Comparison of ENCODE assay signal across 8 mouse cellular contexts in genomic region chr8:87959320-87959920, GRCm38 (mm10). TPM values are rescaled to one million over a fixed set of nuclear protein-coding genes. Genes with fewer than 3 reads are reported as not detected.
DNase-seq lines count a peak whose midpoint lies in the region; ATAC-seq and TF ChIP-seq lines count a peak whose summit lies in the region.

Gene Zfp423, minus strand, starts transcription at chr8:87959595.

- H3K27me3 ChIP-seq in intestine, embryonic 15.5 days (replicated peaks): peaks cover 39% of the 10 kb centered on the region
- H3K27me3 ChIP-seq in liver, embryonic 14.5 days (ENCODE audit: control insufficient read depth, insufficient read depth, low read length): peaks cover 83% of the 10 kb centered on the region
- peaks cover 27% of the 10 kb centered on the region for H3K27me3 ChIP-seq in stomach, embryonic 16.5 days (ENCODE audit: control insufficient read depth, insufficient read depth, low read length)

- TF ChIP-seq EP300 in liver, embryonic 14.5 days (IDR thresholded peaks at IDR 0.05; ENCODE audit: low read depth): no peak

- H3K4me2 ChIP-seq in intestine, embryonic 15.5 days (replicated peaks): peak within 1 kb of the TSS; percentile 98
- H3K4me2 ChIP-seq in liver, embryonic 14.5 days (ENCODE audit: low read depth): peak within 1 kb of the TSS; percentile 59
- H3K4me2 ChIP-seq in stomach, embryonic 16.5 days (ENCODE audit: low read depth, low read length): peak within 1 kb of the TSS; percentile 97

- ATAC-seq in intestine, embryonic 15.5 days: peak; percentile 32; the same call in 1 of the 2 replicates
- ATAC-seq in liver, embryonic 14.5 days (ENCODE audit: insufficient read depth): no peak
- peak; percentile 4; the same call in 1 of the 2 replicates for ATAC-seq in stomach, embryonic 16.5 days (ENCODE audit: insufficient read depth, low FRiP score)

- DNase-seq in left cerebral cortex, adult 18-20 months (ENCODE audit: low spot score in 2 of 2): no peak
- DNase-seq in left cerebral cortex, adult 9 months (ENCODE audit: low spot score in 2 of 2): no peak
- peak; percentile 38 for DNase-seq in adrenal gland, postnatal 25 days
- peak; percentile 83 for DNase-seq in forelimb bud, embryonic 11.5 days (ENCODE audit: low read depth, low spot score)
- no peak for DNase-seq in liver, embryonic 14.5 days (ENCODE audit: low read depth in 3 of 3, low spot score in 3 of 3)
- no peak for DNase-seq in B cell, adult 2 months

- H3K9ac ChIP-seq in intestine, embryonic 15.5 days: peak within 1 kb of the TSS; percentile 88
- H3K9ac ChIP-seq in liver, embryonic 14.5 days (replicated peaks): no peak within 1 kb of the TSS; the same call in 1 of the 2 replicates
- H3K9ac ChIP-seq in stomach, embryonic 16.5 days (ENCODE audit: low read length): peak within 1 kb of the TSS; percentile 95

- peaks cover 29% of the 10 kb centered on the region for H3K4me1 ChIP-seq in intestine, embryonic 15.5 days (replicated peaks)
- no peaks in the 10 kb centered on the region for H3K4me1 ChIP-seq in liver, embryonic 14.5 days (replicated peaks; ENCODE audit: control insufficient read depth in 2 of 2, insufficient read depth in 2 of 2, low read length in 1 of 2)
- H3K4me1 ChIP-seq in stomach, embryonic 16.5 days (ENCODE audit: control insufficient read depth, insufficient read depth, low read length): peaks cover 31% of the 10 kb centered on the region

- TF ChIP-seq CTCF in liver, embryonic 14.5 days (IDR thresholded peaks at IDR 0.05; ENCODE audit: low read depth): no peak

- H3K9me3 ChIP-seq in intestine, embryonic 15.5 days: no peaks in the 10 kb centered on the region
- H3K9me3 ChIP-seq in liver, embryonic 14.5 days (ENCODE audit: control insufficient read depth, low read length): no peaks in the 10 kb centered on the region
- H3K9me3 ChIP-seq in stomach, embryonic 16.5 days (replicated peaks; ENCODE audit: control insufficient read depth, low read length): no peaks in the 10 kb centered on the region

- H3K4me3 ChIP-seq in intestine, embryonic 15.5 days (replicated peaks): peak within 1 kb of the TSS; percentile 85
- peak within 1 kb of the TSS; percentile 30 to 56 for H3K4me3 ChIP-seq in liver, embryonic 14.5 days (ENCODE audit: insufficient read depth in 1 of 2, low read depth in 2 of 2, low read length in 2 of 2)
- H3K4me3 ChIP-seq in stomach, embryonic 16.5 days (replicated peaks; ENCODE audit: low read length): peak within 1 kb of the TSS; percentile 83

- under 1% methylated on average over 40 of the region's 48 CpGs for WGBS in intestine, embryonic 15.5 days
- under 1% methylated on average over 40 of the region's 48 CpGs for WGBS in liver, embryonic 14.5 days (ENCODE audit: insufficient replicate concordance)
- under 1% methylated on average over 40 of the region's 48 CpGs for whole genome bisulfite sequencing in stomach, embryonic 16.5 days

- H3K36me3 ChIP-seq in intestine, embryonic 15.5 days: no peaks in the 10 kb centered on the region
- H3K36me3 ChIP-seq in liver, embryonic 14.5 days (replicated peaks; ENCODE audit: control insufficient read depth, insufficient read depth, low read depth): no peaks in the 10 kb centered on the region
- no peaks in the 10 kb centered on the region for H3K36me3 ChIP-seq in stomach, embryonic 16.5 days (ENCODE audit: control insufficient read depth, insufficient read depth, low read length)

- peak within 1 kb of the TSS; percentile 96 for H3K27ac ChIP-seq in intestine, embryonic 15.5 days
- no peak within 1 kb of the TSS for H3K27ac ChIP-seq in liver, embryonic 14.5 days
- H3K27ac ChIP-seq in stomach, embryonic 16.5 days (ENCODE audit: low read length): peak within 1 kb of the TSS; percentile 97

RNA-seq across cellular contexts. Expression of gene Zfp423, which starts in this region (rescaled TPM):
- total RNA-seq in left cerebral cortex, adult 18-20 months (2021): 10 to 100 TPM; 22.2 to 28.8 TPM
- total RNA-seq in adrenal gland, postnatal 25 days (2021): 14.5 and 17.5 TPM in 2 replicates
- polyA plus RNA-seq in intestine, embryonic 15.5 days (2015; fragmentation: Nextera tagmentation; extraction: Ambion mirVana): 5.0 and 5.5 TPM in 2 replicates
- 0.52 and 0.60 TPM in 2 replicates for polyA plus RNA-seq in liver, embryonic 14.5 days (2012; rRNA removed)
- polyA plus RNA-seq in liver, embryonic 14.5 days (2014; fragmentation: Nextera tagmentation; extraction: Ambion mirVana): 0.52 TPM in 2 replicates
- polyA plus RNA-seq in stomach, embryonic 16.5 days (2015; fragmentation: Nextera tagmentation; extraction: Ambion mirVana): 4.9 and 7.0 TPM in 2 replicates

Comparison
In these comparisons a context has a peak if more than half of its experiments do, and no peak if none do; other contexts are left out.
1. DNase-seq: peak in adrenal gland, postnatal 25 days (single experiment) and forelimb bud, embryonic 11.5 days (single experiment); none in left cerebral cortex, adult 18-20 months (0 of 2), left cerebral cortex, adult 9 months (0 of 2), liver, embryonic 14.5 days (0 of 3) and B cell, adult 2 months (0 of 2).
2. Peak in every context shown above with its lines, with median percentiles within 50 percentile points of each other: H3K4me2 ChIP-seq and H3K4me3 ChIP-seq.